Mouse (Mus musculus): ENCODE measurements around the gene Zfp786. TPM values are rescaled to one million over a fixed set of nuclear protein-coding genes. Genes with fewer than 3 reads are reported as not detected.
A peak's percentile ranks its signal among the peaks of the same experiment; 100 is the strongest.
"Not testable (repeated sequence)": the region's sequence is repeated elsewhere in the genome, so short reads cannot be mapped to it uniquely, and the experiment has no call there.

The Zfp786 gene
- polyA plus RNA-seq, 1 experiment from 2014 or later: 1.1 TPM

GRCm38 (mm10) chr6:47771760-47772159, 58.9 kb downstream of the Zfp786 start:
- not testable (repeated sequence) for H3K36me3 ChIP-seq; H3K9me3 ChIP-seq (replicated peaks); H3K9ac ChIP-seq; H3K27ac ChIP-seq; ATAC-seq (replicated peaks; ENCODE audit: insufficient number of reproducible peaks, insufficient read depth, low FRiP score, low read depth); H3K27me3 ChIP-seq; H3K4me1 ChIP-seq (replicated peaks)
- Histone ChIP-seq H3K4me2 (peak overlapping the region; percentile 53), H3K4me3 (peak overlapping the region; percentile 30)
- 50% methylated on average over 9 of the region's 19 CpGs for WGBS

GRCm38 (mm10) chr6:47771113-47771512, 59.6 kb downstream of the Zfp786 start:
- not testable (repeated sequence) for H3K9me3 ChIP-seq (replicated peaks); H3K9ac ChIP-seq; H3K27ac ChIP-seq; H3K27me3 ChIP-seq; H3K36me3 ChIP-seq; H3K4me2 ChIP-seq; H3K4me1 ChIP-seq (replicated peaks); H3K4me3 ChIP-seq; ATAC-seq (replicated peaks; ENCODE audit: insufficient number of reproducible peaks, insufficient read depth, low FRiP score, low read depth)
- 78% methylated on average over 12 of the region's 12 CpGs for WGBS

- H3K27ac ChIP-seq; H3K27me3 ChIP-seq; ATAC-seq (replicated peaks; ENCODE audit: insufficient number of reproducible peaks, insufficient read depth, low FRiP score, low read depth); H3K9ac ChIP-seq; H3K9me3 ChIP-seq (replicated peaks); H3K4me3 ChIP-seq; H3K4me1 ChIP-seq (replicated peaks); H3K4me2 ChIP-seq; H3K36me3 ChIP-seq: not testable (repeated sequence)
- WGBS: 73% methylated on average over 4 of the region's 4 CpGs
Observed at GRCm38 (mm10) chr6:47769861-47770260, 60.8 kb downstream of the Zfp786 start.

MicroRNA genes within 50 kb of the gene (microRNA counts, 519-probe panel; counts per million panel counts)
- not detected for microRNA mmu-miR-704

Small RNA genes lying within 50 kb of the gene (microRNA-seq; reads per million reads assigned to microRNA genes)
- not detected for gene Mir704

Other genes starting within 250 kb of the Zfp786 start
- gene Ezh2, start 235.5 kb downstream of the Zfp786 start, polyA plus RNA-seq (2015; fragmentation: Nextera tagmentation; extraction: Ambion mirVana): 49.7 and 50.8 TPM in 2 replicates
- 131 and 161 TPM in 2 replicates for gene Pdia4, start 17.4 kb downstream of the Zfp786 start, polyA plus RNA-seq (2015; fragmentation: Nextera tagmentation; extraction: Ambion mirVana)
- 4.0 and 5.8 TPM in 2 replicates for gene Zfp398, start 4.8 kb upstream of the Zfp786 start, polyA plus RNA-seq (2015; fragmentation: Nextera tagmentation; extraction: Ambion mirVana)
- 7.6 and 10.8 TPM in 2 replicates for gene Zfp282, start 46.3 kb upstream of the Zfp786 start, polyA plus RNA-seq (2015; fragmentation: Nextera tagmentation; extraction: Ambion mirVana)
- gene Zfp212, start 89.6 kb upstream of the Zfp786 start, polyA plus RNA-seq (2015; fragmentation: Nextera tagmentation; extraction: Ambion mirVana): 9.8 and 10.1 TPM in 2 replicates
- 2.9 and 4.4 TPM in 2 replicates for gene Zfp956, start 122.5 kb upstream of the Zfp786 start, polyA plus RNA-seq (2015; fragmentation: Nextera tagmentation; extraction: Ambion mirVana)
- 2.8 and 4.1 TPM in 2 replicates for gene Zfp777, start 218.0 kb upstream of the Zfp786 start, polyA plus RNA-seq (2015; fragmentation: Nextera tagmentation; extraction: Ambion mirVana)